Mouse (Mus musculus): ENCODE results near the gene Olfr1179.

The Olfr1179 gene

DNA sequence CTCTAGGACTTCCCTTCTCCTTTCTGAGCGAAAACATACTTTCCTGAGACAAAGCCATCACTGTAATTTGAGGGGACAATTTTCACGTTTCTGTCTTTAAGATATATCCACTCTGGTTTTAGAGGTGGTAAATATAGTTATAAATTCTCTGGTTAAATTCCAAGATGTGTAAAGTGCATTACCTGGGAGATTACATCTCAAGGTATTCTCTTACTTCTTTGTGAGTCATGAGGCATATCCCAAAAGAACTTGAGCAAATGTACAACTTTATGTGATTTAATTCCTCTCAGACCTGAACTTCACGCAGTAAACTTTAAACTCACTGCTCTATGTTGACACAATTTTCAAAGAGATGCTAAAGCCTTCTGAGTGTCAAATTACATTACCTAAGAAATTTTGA lies at the start of gene Olfr1179:
TSS of gene Olfr1179 (minus strand) at position 101 of the 400 bp plus-strand sequence.
- in situ Hi-C loops (cut with MboI, MseI): no loop called here

DNA sequence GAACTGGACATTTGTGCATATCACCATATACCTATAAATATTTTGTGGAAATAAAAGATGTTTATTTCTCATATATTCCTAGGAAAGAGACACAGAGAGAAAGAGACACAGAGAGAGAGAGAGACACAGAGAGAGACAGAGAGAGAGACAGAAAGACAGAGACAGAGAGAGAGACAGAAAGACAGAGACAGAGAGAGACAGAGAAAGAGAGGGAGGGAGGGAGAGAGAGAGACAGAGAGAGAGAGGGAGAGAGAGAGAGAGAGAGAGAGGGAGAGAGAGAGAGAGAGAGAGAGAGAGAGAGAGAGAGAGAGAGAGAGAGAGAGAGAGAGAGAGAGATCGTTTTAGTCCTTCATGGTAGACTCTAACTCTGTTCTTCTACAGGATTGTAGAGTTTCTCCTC lies 48.3 kb upstream of the Olfr1179 start, which contains the start of gene Olfr1183:
TSS of gene Olfr1183 (plus strand) at position 301 of the 400 bp plus-strand sequence.
- in situ Hi-C loops (cut with MboI, MseI): loop anchor here (10.0 kb wide), 1 partner anchor 920 kb away; no protein-coding TSS in a partner anchor

GRCm38 (mm10) chr2:88449031-88449430 lies 42.8 kb upstream of the Olfr1179 start, which contains the start of gene Gm13757:
Gene Gm13757, minus strand, starts transcription at chr2:88449131.
- in situ Hi-C loops (cut with MboI, MseI): no loop called here

- in situ Hi-C loops (cut with MboI, MseI): no loop called here
Observed at GRCm38 (mm10) chr2:88426071-88426470, 19.8 kb upstream of the Olfr1179 start, which contains the start of gene Olfr1181. Gene Olfr1181, minus strand, starts transcription at chr2:88426171.

GRCm38 (mm10) chr2:88419051-88419450 lies 12.8 kb upstream of the Olfr1179 start, which contains the start of gene Olfr1180:
Gene Olfr1180, minus strand, starts transcription at chr2:88419151.
- in situ Hi-C loops (cut with MboI, MseI): no loop called here

DNA sequence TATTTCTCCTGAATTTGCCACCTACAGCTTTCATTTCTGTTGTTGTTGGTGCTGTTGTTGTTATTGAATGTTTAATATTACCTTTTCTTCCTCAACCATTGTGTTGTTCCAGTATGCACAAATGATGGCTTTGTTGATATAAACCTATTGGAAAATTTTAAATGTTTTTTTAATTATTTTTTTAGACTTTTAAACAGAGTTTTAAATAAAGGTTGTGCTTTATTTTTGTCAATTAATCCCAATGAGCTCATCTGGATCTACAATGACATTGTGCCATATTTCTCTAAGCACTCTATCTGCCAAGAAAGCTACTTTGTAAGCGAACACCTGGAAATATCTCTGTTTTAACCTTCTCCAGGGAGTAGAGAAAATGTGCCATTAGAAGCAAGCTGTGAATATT lies 19.5 kb downstream of the Olfr1179 start, which contains the start of gene Olfr1178:
TSS of gene Olfr1178 (plus strand) at position 301 of the 400 bp plus-strand sequence.
- in situ Hi-C loops (cut with MboI, MseI): no loop called here

GRCm38 (mm10) chr2:88356304-88356703 lies 49.9 kb downstream of the Olfr1179 start:
- in situ Hi-C loops (cut with MboI, MseI): loop anchor here (10.0 kb wide), 1 partner anchor 1848 kb away; no protein-coding TSS in a partner anchor
